Mouse (Mus musculus) A20 (cell line): ENCODE results near the gene Focad.

Experiments used
- DNase-seq: peaks from one replicate; pipeline ENCODE4 v3.0.0-alpha.2; 2011; ENCODE audit warnings: low read depth, low spot score

Gene Focad

DNA sequence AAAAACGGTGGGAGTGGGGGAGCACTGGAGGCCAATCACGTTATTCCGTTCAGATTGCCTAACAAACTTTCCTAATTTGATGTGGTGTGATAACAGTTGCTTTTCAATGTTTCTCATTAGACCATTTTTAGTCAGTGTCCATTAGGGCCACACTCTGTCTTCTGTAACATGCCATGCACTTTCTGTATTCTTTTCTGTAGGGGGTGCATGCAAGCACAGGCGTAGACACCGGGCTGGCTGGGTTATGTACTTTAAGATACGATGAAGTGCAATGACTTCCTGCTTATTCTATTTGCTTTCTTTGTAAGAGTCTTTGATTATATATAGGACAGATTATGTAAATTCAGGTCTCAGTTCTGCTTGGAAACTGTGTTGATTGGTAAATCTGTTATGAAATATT, 116.2 kb downstream of the Focad start:
- peak; percentile 7 for DNase-seq

DNA sequence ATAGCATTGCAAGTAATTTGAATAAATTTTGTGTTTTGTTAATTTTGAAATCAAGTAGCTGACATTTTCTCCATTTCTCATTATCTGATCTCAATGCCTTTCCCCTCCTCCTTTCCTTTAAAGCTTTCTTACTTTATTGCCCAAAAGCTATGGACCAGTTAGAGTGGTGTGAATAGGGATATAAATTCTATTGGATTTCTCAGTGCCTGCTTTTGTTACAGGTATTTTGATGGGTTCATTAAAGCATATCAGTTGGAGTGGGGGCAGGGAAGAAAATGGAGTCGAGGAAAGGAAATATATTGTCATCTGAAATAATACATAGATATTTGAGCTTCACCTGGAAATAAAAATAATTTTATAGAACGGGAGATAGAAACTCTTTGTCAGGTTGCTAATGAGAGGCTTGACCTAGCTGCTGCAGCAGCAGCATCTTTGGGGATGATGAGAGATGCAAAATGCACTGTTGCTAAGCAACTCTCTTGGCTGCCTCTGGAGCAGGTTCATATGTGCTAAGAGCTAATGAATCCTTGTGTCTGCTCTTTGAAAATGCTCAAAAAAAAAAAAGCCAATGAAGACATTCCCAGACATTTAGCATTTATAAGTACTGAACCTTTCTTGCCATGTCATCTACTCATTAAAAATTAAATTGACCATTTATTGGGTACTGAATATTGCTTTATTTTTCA, 116.9 kb downstream of the Focad start:
- DNase-seq = no peak

DNA sequence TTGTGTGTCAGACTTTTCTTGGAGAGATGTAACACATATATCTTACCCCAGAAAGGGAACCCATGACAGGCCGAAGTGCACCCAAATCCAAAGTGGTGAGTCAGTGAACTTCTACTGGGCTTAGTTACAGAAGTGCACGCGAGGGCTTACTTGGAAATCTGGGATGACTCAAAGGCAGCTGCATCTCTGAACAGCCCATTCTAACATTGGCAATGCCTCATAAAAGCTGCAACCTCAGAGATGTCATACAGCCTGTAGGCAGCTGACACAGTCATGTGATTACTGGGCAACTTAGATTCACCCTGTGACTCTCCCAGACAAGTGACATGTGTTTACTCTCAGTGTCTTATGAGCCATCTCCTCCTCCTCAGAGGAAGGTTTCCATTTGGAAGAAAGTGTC, 119.5 kb downstream of the Focad start:
- DNase-seq = no peak

DNA sequence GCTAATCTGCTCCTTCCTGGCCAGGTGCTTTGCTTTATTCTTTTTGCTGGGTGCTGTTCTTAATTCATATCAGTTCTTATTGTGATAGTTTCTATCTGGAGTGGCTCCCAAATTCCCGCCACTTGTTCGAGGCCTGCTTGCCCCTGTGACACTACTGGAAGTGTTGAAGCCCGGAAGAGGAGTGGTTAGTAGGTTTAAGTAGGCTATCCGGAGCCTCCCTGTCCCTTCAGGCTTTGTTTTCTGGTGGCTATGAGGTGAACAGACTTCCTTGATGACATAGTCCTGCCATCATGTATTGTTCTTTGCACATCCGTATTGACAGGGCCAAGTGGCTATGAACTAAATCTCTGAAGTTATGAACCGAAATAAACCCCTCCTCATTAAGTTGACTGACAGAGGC, 123.9 kb downstream of the Focad start:
- DNase-seq = no peak

DNA sequence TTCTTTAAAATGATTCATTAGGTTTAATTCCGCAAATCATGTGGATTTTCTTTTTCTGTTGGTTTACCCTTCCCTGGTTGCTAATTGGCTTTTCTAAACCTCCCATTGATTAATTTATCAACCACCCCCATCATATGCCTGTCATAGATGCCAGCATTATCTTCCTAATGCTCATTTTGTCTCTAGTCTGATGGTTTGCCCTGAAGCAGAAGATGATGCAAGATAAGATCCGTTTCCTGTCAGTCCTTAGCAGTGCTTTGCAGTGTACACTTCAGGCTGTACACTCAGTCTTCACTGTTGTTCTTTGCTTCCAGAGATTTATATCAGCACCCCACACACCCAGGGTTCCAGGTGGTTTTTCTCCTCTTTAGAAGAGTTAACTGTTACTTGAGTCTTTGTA, 124.4 kb downstream of the Focad start:
- no peak for DNase-seq

DNA sequence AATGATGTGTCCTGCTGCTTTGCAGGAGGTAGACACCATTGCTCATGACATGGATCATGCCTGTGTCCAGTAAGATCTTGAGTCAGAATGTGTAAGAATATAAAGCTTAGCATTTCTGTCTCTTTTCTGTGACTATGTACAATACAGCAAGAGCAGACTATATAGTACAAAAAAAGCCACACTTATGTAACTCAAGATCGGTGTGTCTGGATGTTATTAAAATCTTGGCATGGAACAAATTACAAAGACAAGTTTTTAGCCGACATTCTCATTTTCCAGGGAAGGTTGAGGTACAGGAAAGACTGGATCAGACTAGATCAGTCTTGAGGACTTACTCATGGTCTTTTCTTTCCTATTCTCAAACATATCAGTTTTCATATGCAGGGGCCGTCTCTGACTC, 136.9 kb downstream of the Focad start:
- no peak for DNase-seq

DNA sequence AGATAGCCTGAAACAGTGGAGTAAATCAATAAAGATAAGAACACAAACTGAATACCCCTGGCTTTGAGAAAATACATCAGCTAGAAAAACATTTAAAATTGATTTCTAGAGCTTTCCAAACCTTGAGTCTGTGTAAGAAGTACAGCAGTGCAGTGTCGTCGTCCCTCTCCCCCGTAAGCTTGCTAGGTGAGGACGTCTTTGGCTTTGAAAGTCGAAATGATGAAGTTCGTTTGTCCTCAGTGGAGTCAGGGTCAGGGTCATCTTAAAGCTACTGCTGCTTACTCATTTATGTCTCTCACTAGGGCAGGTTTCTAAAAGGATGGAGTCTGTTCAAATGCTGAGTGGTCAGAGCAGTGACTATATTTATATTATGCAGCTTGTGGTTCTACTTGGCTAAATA, 141.5 kb downstream of the Focad start:
- no peak for DNase-seq

DNA sequence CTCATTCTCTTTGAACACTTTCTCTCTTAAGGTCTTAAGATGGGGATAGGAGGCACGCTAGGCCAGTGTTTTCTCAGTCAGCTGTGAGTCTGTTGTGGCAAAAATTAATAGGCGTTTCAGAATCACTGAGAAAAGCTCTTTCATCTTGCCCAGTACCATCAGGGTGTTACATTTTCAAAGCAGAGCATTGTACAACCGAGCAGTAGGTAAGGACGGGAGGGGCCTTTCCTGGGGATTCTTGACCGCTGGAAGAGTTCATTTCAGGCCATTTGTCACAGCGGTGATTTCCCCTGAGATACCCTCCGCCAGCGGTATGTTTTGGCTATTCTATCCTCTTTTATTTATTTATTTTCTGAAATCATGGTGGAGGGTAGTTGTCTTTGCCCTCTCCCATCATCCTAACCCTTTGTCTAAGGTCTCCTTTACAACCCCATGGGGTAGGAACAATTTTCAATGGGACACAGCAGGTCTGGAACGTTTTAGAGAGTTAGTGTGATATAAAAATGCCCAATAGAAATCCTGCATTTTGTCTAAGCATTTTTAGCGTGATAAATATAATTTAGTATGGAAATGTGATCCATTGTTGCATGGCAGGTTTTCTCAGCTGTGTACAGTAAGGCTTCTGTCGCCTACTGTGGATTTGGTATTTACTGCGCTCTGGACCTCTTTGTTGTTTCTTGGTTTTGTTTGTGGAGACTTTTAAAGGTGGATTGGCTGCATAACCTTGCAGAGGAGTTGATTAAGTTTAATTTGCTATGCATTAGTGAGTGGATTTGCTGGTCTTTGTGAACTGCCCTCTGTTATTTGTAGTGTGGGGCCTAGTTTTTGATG, 142.7 kb downstream of the Focad start:
- no peak for DNase-seq

DNA sequence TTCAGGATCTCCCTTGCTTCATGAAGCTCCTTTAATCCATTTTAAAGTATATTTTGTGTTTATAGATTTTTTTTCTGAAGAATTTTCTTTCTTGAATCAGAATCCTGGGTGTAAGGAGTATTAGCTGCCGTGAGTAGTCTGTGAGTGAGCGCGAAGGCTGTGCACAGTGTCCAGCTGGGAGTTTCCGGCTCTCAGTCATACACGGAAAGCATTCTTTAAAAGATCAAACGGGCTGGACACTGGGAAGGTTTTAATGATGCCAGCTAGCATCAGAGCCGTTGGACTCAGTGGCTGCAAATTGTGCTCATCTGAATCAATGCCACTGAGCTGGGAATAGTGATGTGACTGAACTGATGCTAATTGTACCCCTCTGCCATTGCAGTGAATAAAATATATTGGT, 143.9 kb downstream of the Focad start:
- no peak for DNase-seq

DNA sequence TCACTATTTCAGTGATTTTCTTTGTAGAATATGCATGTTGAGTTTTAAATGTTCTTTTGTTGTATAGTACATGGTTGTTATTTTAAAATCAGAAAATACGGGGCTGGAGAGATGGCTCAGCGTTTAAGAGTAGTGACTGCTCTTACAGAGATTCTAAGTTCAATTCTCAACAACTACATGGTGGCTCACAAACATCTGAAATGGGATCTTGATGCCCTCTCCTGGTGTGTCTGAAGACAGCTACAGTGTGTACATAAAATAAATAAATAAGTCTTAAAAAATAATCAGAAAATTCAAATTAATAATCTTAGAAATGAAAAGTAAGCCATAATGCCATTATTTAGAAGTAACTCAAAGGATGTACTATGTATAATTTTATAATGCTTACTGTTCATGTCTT, 149.4 kb downstream of the Focad start:
- no peak for DNase-seq

DNA sequence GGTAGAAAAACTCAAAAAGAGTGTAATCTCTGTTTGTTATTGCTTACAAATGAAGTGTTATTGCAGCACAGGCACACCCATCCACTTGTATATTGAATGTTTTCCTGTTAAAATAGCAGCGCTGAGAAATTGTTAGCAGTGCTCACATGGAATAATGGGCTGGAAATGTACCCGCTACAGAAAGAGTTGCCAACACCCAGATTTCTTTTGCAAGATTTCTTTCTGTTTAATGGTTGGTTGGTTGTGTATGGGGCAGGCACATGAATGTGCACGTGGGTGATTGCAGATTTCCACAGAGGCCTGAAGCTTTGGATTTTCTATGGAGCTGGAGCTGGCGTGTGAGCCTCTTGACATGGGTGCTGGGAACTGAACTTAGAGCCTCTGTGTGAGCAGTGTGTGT, 151.1 kb downstream of the Focad start:
- DNase-seq = no peak

DNA sequence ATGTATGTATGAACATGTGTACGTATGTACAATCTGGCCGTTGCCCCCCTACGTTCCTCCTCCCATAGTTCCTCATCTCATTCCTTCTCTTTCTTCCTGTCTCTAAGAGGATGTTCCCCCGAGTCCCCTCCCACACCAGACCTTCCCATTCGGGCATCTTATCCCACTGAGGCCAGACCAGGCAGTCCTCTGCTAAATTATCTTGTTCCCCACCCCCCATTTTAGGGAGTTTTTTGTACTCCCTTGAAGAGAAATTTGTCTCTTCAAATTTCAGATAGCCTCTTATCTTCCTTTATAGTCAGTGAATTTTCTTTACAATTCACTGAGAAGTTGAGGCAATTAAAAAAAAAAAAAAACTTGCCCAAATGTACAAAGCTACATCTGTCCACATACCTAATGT, 166.9 kb downstream of the Focad start:
- DNase-seq = no peak

DNA sequence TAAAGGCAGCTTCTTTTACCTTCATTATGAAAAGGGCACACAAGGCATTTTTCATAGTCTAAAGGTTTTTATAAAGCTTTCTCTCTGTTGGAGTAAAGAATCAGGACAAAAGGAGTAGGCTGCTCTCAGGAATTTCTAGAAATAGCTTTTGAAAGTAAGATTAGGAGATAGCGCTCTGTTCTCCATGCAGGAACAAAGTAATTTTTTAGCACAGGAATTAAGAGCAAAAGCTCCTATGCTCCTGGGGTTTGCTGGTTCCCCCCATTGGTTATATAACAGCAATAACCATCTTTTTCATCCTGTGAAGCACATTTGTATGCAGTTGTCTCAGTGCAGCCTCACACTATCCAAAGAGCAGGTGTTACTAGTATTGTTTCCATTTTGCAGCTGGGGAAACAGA, 170.1 kb downstream of the Focad start:
- DNase-seq = no peak

DNA sequence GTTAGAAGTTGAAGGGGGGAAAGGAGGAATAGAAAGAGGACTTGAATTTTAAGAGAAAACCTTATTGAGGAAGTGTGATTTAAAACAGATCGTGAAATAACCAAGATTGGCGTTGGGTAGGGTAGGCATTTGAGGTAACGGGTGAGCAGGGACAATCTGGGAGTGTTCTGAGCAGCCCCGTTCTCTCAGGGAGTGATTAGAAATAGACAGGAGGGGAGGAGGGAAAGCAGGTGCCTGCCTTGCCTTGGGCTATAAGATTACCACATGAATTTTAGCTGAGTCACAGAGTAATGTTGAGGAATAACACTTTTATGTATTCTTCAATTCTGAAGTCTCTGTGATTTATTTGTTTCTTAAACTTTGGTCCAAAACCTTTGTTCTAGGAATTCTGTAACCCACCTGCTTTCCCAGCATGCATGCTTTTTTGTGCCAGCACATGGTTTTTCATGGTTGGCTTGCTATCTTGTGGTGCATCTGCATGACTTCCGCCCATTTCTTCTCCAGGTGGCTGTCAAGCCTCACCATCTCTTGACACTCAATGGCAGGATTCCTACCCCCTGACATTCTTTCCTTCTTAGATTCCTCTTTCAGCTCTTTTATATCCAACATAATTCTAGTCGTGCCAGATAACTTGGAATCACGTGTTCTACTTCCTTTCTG, 176.1 kb downstream of the Focad start:
- DNase-seq = peak; percentile 36

DNA sequence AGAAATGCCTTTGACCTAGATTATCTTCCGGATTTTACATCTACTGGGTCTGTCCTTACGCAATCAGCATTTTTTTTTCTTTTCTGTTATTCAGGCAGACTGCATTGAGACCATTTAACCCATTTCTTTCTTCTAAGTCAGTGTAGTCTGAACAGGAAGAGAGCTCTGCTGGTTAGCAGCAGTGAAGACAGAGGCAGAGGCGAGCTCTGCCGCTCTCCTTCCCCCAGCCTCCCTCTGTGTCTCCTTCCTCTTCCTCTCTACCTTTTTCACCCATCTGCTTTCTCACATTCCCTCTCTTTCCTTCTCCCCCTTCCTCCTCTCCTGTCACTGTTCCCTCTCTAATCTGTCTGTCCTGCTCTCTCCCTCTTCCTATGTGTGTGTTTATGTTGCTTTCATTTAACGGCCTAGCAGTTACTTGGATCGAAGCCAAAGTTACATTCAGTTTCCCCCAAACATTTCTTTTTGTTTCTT, 181.2 kb downstream of the Focad start:
- DNase-seq = no peak

DNA sequence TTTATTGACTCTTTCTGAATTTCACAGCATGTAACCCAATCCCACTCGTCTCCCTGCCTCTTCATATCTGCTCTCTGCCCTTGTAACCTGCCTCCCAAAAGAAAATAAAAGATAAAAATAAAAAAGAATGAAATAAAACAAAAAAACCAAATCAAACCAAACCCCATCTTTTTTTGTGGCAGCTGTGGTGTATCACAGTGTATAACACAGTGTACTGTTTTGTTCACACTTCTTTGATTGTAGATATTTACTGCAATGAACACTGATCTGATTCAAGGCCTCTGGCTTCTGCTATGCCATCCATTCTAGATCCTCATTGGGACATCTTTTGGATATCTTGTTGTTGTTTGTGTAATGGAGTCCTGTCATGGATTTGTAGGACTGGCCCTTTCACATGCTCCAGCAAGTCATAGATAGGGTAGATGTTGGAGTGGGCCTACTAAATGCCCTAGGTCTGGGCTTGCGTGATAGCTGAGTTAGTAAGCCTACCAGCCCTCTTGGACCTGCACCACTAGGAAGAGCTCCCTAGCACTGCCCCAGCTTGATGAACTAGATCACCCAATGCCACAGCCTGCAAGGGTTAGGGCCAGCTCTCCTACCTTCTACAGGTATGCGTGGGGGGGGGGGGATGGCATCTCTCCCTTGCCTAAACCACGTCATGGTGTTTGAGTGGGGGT, 181.8 kb downstream of the Focad start:
- DNase-seq = no peak

DNA sequence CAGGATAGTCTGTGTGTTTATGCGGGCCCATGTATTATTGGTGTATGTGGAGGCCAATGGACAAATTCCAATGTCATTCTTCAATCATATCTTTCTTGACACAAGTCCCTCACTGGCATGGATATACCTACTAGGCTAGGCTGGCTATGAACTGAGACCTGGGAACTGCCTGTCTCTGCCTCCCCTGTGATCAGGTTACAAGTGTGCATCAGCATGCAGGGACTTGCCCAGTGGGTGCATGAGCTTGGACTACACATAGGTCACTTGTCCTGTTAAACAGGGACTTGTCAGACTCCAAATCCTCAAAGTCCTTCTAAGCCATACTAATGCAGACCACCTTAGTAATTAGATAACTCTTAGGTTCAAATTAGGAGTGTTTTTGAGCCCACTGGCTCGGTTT, 184.1 kb downstream of the Focad start:
- no peak for DNase-seq

DNA sequence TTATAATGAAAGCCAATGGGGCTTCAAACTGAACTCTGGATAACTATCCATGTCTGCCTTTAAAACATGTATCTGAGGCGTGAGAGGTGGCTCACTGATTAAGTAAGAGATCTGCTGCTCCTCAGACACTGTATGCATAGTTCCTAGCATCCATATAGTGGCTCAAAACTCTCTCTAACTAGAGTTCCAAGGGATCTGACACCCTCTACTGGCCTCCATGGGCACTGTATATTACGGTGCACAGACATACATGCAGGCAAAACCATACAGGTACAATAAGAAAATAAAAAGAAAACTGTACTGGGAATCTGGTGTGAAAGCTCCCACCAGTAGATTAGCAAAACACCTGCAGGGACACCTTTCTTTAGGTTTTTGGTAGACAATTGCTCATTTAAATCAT, 186.1 kb downstream of the Focad start:
- DNase-seq = peak; percentile 43

DNA sequence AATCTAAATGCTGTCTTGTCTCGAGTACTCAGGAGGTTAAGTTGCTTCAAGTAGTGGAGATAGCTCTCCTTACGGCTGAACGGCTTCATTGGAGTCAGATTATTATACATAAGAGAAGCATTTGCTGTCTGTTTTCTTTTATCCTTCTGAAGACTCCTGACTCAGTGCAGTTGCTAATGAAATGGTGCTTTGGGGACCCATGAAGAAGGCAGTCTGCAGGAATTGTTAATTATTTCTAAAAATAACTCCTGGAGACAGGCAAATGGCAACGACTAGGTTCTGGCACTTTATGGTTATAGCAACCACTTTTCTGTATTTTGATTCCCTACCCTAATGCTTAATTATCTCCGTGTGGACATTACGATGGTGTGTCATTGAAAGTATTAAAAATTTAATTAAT, 201.1 kb downstream of the Focad start:
- no peak for DNase-seq

DNA sequence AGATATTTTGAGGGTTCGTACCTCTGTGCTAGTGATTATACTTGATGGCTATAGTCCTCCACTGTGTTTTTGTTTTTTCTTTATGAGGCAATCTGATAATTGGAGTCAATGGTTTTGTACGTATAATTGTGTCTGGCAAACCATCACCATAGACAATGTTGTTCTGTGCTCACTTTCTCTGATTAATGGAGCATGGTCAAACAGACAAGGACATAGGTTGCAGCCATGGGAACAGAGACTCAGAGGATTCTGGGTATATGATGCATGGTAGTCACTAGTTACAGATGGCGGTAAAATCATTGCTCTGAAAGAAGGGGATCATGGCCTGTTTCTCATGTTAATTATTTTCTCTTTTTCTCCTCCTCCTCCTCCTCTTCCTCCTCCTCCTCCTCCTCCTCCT, 205.1 kb downstream of the Focad start:
- DNase-seq = no peak

DNA sequence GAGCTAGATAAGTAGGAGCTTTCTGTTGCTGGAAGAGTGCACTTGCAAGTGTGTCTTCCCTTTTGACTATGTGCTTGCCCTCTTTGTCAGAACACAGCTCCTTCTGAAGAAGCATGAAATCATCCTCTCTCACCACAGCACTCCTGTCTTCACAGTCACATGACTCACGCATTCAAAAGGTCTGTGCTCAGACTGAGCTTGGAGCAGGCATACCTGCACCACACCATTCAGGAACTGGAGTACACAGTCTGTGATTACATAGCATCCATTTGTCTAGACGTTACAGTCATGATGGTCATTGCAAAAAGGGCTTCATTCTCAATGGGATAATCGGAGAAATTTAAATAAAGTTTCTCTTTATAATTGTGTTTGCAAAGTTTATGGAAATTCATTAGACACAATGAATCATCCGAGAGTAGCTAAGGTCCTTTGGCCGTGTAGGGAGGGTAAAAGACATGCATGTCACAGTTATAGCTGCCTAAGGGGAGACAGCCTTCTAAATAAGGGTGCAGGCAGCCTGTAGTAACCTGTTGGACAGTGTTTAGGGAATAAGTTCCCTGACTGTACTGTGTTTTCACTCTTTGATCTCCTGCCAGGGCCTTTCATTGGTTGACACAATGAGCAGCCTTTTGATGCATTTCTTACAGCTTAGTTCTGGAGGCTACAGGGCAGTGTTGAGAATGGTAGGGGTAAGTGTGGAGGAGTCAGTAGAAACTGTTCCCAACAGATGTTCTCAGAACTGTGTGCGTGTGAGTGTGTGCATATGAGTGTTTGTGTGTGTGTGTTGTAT, 206.6 kb downstream of the Focad start:
- no peak for DNase-seq
